Mouse (Mus musculus) cerebral cortex, adult 2 months (tissue): ENCODE data around the gene Scube2.

Experiments used
- WGBS: fragments of 180-500 bp; shearing (Covaris S2); methylation state at CpG from one replicate; pipeline ENCODE4 v1.1.7; 2018; 5-methylcytosine and 5-hydroxymethylcytosine counted together

Gene Scube2

DNA sequence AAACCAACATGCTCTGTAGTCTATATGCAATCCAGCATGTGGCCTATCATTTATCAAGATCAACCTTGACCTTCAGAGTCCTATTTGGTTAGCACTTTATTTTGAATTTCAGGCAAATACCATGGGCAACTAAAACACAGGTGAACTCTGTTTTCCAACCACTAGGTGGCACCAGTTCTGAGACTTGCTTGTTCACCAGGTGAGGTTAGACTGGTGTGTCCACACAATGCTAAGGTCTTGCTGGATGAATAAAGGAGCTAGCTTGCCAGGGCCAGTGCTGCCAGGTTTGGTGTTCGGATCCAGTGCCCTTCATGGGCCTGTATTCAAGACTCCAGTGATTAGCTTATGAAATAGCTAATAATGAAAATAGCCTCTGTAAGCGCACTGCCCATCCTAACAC is 72.7 kb downstream of the Scube2 start:
- 75% methylated on average over 2 of the region's 2 CpGs for WGBS

DNA sequence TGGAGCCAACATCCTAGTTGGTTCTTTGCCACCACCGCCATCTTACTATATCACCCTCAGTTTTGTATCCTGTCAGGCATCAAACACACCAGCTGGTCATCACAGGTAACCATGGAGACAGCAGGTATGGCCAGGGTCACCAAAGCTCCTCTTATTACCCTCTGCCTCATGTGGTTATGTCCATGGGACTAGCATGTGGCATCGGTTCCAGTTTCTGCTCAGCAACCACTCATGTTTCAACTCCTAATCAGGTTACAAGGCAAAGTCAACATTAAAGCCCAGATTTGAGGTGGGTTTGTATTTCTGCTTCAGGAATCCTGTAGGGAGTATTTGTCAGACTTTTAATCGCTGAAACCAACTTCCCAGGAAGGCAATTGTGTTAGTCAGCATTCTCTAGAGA is 74.7 kb downstream of the Scube2 start:
- 76% methylated on average over 3 of the region's 3 CpGs for WGBS

DNA sequence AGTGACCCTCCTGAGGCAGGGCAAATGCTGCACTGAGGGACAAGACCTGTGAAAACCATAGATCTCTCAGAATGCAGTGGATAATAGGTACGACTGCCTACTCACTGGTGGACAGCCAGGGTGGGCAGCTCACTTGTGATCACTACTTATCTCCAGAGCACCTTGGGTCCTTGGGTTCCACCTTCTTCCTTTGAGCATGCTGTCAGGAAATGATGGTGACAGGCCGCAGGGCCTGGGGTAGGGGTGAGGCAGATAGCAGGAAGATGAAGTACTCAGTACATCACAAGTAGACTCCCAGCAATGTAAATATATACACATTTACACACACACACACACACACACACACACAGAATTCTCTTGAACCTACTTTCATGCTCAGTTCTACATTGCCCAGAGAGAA is 77.6 kb downstream of the Scube2 start:
- 88% methylated on average over 2 of the region's 2 CpGs for WGBS

DNA sequence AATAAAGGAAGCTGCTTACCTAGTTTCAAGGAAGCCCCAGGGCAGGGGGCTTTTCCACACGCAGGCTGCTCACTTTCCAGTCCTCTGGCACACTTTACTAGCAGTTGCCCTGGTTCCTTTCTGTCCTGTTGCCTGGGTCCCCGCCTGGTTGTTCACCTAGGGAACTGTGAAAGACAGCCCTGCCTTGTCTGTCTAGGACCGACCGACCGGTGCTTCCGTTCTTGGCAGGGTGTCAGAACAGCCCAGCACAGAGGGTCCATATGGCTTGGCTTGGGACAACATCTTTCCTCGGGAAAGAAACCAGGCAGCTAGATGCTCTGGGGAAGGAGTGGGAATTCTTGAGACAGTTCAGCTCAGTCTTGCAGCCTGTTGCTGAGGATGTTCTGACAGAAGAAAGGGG is 82.2 kb downstream of the Scube2 start:
- WGBS = 43% methylated on average over 7 of the region's 7 CpGs

DNA sequence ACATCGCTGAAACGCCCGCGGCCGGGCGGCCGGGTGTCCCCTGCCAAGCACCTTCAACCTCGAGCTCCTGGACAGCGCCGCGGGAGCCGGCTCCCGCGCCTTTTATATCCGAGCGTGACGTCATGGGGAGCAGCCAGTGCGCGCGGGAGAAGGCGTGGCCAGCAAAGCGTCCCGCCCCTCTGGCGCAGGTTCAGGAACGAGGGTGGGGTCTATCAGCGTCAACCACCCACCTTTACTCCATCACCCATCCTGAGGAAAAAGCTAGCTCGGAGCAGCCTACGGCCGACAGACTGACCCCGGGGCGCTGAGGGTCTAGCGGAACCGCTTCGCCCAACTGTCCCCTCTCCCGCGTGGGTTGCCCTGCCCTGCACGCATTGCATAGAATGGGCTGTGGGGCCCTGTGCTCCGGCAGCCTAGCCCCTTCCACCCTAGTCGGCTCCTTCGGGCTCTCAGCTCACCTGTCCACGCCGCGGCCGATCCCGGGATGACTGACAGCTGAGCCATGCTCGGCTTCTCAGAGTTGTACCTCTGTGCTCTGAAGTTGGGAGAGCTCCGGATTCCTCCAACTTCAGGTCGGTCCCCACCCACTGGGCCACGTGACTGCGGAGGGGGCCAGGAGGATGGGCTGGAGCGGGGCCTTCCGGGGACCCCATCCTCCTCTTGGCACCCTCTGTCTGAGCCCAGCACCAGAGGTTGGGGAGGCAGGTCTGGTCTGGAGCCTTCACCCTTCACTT is 83.8 kb downstream of the Scube2 start, which contains the start of gene Nrip3:
TSS of gene Nrip3 (minus strand) at position 556 of the 734 bp plus-strand sequence.
- WGBS = 1% methylated on average over 52 of the region's 52 CpGs

DNA sequence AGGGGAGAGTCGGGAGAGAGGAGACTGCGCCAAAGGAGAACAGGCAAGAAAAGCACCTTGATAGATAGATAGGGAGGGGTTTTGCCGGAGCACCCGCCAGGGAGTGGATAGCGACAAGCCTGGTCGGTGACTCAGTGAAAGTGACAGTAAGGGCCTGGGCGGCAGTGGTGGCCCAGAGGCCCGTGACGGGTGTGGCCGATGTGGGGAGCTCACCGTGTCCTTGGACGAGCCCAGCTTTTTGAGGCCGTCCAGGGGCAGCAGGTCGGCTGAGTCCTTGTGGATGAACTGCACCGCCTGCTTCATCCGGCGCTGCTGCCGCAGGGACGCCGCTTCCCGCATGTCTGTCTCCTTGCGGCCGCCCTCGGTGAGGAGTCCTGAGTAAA is 84.4 kb downstream of the Scube2 start:
- WGBS = 1% methylated on average over 24 of the region's 24 CpGs

DNA sequence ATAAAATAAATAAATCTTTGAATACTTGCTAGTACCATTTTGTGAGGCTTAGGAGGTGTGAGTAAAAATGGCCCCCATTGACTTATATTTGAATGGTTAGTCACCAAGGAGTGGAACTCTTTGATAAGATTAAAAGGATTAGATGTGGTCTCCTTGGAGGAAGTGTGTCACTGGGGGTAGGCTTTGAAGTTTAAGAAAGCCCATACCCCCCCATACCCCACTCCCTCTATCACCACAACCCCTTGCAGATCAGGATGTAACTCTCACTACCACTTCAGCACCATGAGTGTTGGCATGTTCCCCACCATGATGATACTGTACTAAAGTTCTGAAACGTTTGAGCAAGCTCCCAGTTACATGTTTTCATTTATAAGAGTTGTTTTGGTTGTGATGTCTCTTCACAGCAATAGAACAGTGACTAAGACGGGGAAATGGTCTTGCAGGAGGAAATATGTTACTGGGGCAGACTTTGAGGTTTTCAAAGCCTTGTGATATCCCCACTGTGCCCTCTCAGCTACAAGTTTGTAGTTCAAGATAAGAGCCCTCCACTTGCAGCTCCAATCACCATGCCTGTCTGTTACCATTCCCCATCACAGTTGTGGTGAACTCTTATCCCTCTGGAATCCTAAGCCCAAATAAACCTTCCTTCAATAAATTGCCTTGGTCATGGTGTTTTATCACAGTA is 96.6 kb downstream of the Scube2 start:
- WGBS = 58% methylated on average over 2 of the region's 2 CpGs

DNA sequence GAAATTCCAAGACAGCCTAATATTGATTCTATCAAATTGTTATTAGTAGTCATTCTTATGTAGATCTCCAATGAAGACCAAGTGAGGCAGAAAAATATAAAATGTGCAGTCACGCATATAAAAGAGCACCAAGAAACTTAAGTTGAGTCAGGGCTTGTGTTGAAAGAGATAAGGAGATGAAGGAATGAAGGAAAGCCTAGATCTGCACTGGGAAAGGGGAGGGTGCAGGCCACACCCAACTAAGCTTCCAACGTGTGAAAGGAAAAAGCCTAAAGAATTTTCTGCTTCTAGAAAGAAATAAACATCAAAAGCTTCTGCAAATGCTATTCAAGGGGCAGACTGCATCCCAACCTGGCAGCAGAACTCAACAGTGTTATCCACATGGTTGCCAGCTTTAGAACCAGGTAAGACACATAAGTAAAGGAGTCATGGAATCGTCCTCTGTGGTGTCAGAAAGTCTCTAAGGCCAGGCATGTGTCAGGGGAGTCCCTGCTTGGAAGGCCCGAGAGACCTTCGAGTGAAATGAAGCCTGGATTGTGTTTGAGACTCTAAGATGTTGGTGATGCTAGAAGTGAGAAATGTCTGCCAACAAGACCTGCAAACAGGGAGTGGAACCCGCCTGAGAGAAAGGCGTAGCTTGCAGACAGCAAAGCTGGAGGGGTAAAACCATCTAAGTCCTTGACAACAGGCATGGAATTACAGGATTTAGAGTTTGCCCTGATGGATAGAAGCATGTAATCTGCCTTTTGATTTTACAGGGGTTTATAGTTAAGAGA is 97.7 kb downstream of the Scube2 start:
- WGBS = 89% methylated on average over 7 of the region's 7 CpGs

DNA sequence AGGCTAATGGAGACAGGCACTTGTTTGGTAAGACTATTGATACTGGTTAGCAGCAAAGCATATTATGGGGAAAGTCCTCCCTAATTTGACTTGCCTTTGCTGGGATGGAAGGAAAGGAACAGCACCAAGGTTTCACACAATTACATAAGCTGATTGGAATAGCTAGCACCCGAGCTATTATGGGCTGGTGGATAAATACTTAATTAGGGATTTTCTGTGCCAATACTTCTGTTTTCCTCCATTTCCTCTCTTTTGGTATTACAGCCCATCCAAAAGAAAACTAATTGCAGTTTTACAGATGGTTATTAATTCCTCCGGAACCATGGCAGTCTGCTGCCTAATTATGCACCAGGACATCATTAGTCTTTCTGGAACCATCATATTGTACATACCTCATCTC is 101.5 kb downstream of the Scube2 start:
- 56% methylated on average over 2 of the region's 2 CpGs for WGBS

GRCm38 (mm10) chr7:109756291-109756690 is 109.2 kb downstream of the Scube2 start:
- 87% methylated on average over 3 of the region's 3 CpGs for WGBS

- 86% methylated on average over 8 of the region's 8 CpGs for WGBS
Measured at GRCm38 (mm10) chr7:109754034-109754433, 111.4 kb downstream of the Scube2 start.

DNA sequence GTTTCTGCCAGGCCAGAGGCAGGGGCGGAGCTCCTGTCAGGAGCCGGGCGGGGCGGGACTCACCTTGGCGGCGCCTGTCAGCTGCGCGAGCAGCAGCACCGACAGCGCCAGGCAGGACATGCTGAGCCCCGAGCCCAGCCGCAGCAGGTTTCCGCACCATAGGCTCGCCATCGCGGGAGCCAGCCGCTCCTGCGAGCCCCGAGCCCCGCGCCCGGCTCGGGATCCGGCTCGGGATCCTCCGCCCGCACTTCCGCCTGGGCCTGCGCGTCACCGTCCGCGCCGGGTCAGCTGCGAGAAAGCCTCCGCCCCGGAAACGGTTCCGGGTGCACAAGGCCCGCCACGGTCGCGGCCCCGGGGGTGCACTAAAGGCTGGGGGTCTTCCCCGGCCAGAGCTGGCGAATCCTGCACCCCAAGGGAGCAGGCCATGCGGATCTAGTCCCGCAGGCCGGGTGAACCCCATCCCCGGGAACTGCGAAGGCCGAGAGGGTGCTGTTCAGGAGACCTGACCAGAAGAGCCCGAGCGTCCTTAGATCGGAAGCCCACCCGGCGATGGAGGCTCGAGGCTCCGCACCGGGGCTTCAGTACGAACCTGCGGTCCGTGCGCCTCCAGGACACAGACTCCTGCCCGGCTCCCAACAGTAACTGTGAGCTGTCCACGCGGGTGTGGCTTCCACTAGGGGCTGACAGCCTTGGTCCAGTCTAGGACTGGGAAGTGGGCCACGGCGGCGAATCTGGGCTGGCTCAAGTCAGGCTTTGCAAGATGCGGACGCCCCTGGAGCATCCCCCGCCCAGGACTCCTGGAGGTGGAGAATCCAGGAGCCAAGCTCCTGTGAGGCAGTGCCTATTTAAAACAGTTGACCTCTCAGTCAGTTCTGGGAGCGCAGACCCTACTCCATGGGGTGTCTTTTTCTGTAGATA is 113.2 kb downstream of the Scube2 start, which contains the start of gene Tmem9b:
TSS of gene Tmem9b (minus strand) at position 868 of the 918 bp plus-strand sequence.
- under 1% methylated on average over 74 of the region's 74 CpGs for whole genome bisulfite sequencing

GRCm38 (mm10) chr7:109751427-109752007 is 114.0 kb downstream of the Scube2 start:
- WGBS = 2% methylated on average over 13 of the region's 13 CpGs
